Mouse (Mus musculus) erythroblast, embryonic 14.5 days (primary cell): ENCODE measurements around the gene Ino80e.

Experiments
- GATA1 ChIP-seq: IDR thresholded peaks from 2 replicates; pipeline ENCODE4 v1.6.1; 2012; ENCODE audit warnings: low read length, inconsistent platforms, mixed read lengths
- TAL1 ChIP-seq: IDR thresholded peaks from 3 replicates; pipeline ENCODE4 v1.6.1; 2012; ENCODE audit warnings: low read length, inconsistent platforms, mixed read lengths

DNA sequence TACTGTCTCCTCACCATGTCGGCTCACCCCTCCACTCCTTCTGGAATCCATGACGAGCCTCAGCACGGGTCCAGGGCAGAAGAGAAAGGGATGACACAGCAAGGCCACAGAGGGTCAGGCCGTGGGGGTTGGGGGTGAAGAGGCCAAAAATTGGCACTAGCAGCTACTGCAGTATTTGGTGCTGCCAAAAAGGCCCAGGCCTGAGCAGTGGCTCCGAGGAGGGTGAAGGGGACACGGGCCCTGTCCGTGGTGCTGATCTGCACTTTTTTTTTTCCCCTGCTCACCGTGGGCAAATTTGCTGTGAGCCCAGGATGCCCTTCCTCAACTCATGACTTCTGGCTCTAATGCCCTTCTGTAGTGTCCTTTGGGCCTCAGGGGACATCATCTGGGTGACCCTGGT, 36.8 kb downstream of the Ino80e start:
- TF ChIP-seq TAL1 (no peak), GATA1 (no peak)
